Mouse (Mus musculus): ENCODE measurements around the gene Rwdd2b. TPM values are rescaled to one million over a fixed set of nuclear protein-coding genes. Genes with fewer than 3 reads are reported as not detected.

Rwdd2b gene
- total and polyA plus RNA-seq, 3 experiments = 14.2 to 35.9 (median 35.9) TPM

- no peak overlapping the region for H3K27ac ChIP-seq (ENCODE audit: insufficient read depth, low read depth)
- H3K4me2 ChIP-seq (ENCODE audit: insufficient read depth, low read depth, poor library complexity, severe bottlenecking) = no peak overlapping the region
- H3K9ac ChIP-seq (ENCODE audit: insufficient read depth, low read depth) = no peak overlapping the region
- peaks cover 30% of the 10 kb centered on the region for H3K79me2 ChIP-seq (replicated peaks; ENCODE audit: control insufficient read depth, extremely low read depth, insufficient read depth, poor library complexity, severe bottlenecking)
- in situ Hi-C loops (cut with MboI; ENCODE audit: low pct_ligation_motif_present, low pct_unique_long_range_greater_than_20kb, low sequenced_read_pairs) = no loop called here
- H3K4me1 ChIP-seq (ENCODE audit: control insufficient read depth in 1 of 2, insufficient read depth in 2 of 2) = peaks cover 7 to 25% of the 10 kb centered on the region in 2 experiments
- peaks cover 0 to 9% of the 10 kb centered on the region in 2 experiments for H3K36me3 ChIP-seq (replicated peaks in 1 of 2; ENCODE audit: control insufficient read depth in 1 of 2, insufficient read depth in 1 of 2, low read length in 1 of 2)
- dilution Hi-C loops (cut with MboI; ENCODE audit: extremely low pct_ligation_motif_present, extremely low pct_unique_long_range_greater_than_20kb, low sequenced_read_pairs) = no loop called here
- no peaks in the 10 kb centered on the region for H3K9me3 ChIP-seq (replicated peaks; ENCODE audit: low read length)
- TF ChIP-seq POLR2A (IDR thresholded peaks at IDR 0.05; ENCODE audit: low read depth, low read length) (no peak), EP300 (IDR thresholded peaks at IDR 0.05; ENCODE audit: low read length) (no peak), MYC (IDR thresholded peaks at IDR 0.05; ENCODE audit: low read depth, low read length) (no peak)
- DNase-seq (ENCODE audit: extremely low read depth) = no peak
- no peak overlapping the region for H3K4me3 ChIP-seq (replicated peaks in 1 of 3; ENCODE audit: low read depth in 2 of 3, low read length in 2 of 3, poor library complexity in 1 of 3)
- H3K27me3 ChIP-seq (replicated peaks) = peaks cover 3% of the 10 kb centered on the region
Observed at GRCm38 (mm10) chr16:87453226-87453625, 12.9 kb upstream of the Rwdd2b start.

- H3K27me3 ChIP-seq (replicated peaks) = peaks cover under 1% of the 10 kb centered on the region
- no peak overlapping the region for H3K4me3 ChIP-seq (replicated peaks in 1 of 3; ENCODE audit: low read depth in 2 of 3, low read length in 2 of 3, poor library complexity in 1 of 3)
- H3K79me2 ChIP-seq (replicated peaks; ENCODE audit: control insufficient read depth, extremely low read depth, insufficient read depth, poor library complexity, severe bottlenecking) = no peaks in the 10 kb centered on the region
- no peak overlapping the region for H3K4me2 ChIP-seq (ENCODE audit: insufficient read depth, low read depth, poor library complexity, severe bottlenecking)
- H3K9ac ChIP-seq (ENCODE audit: insufficient read depth, low read depth) = no peak overlapping the region
- TF ChIP-seq RAD21 (IDR thresholded peaks at IDR 0.05; ENCODE audit: low read depth, low read length) = no peak
- TF ChIP-seq MAZ (IDR thresholded peaks at IDR 0.05; ENCODE audit: low read depth, low read length) = no peak
- H3K36me3 ChIP-seq (replicated peaks in 1 of 2; ENCODE audit: control insufficient read depth in 1 of 2, insufficient read depth in 1 of 2, low read length in 1 of 2) = no peaks in the 10 kb centered on the region
- dilution Hi-C loops (cut with MboI; ENCODE audit: extremely low pct_ligation_motif_present, extremely low pct_unique_long_range_greater_than_20kb, low sequenced_read_pairs) = no loop called here
- peaks cover 3 to 8% of the 10 kb centered on the region in 2 experiments; a peak in 2 of 4 replicates for H3K4me1 ChIP-seq (ENCODE audit: control insufficient read depth in 1 of 2, insufficient read depth in 2 of 2)
- DNase-seq (ENCODE audit: extremely low read depth) = no peak
- in situ Hi-C loops (cut with MboI; ENCODE audit: low pct_ligation_motif_present, low pct_unique_long_range_greater_than_20kb, low sequenced_read_pairs) = no loop called here
- no peaks in the 10 kb centered on the region for H3K9me3 ChIP-seq (replicated peaks; ENCODE audit: low read length)
- H3K27ac ChIP-seq (ENCODE audit: insufficient read depth, low read depth) = no peak overlapping the region
Observed at GRCm38 (mm10) chr16:87445528-87445927, 5.2 kb upstream of the Rwdd2b start.

- H3K27ac ChIP-seq (ENCODE audit: insufficient read depth, low read depth) = no peak overlapping the region
- H3K36me3 ChIP-seq (replicated peaks in 1 of 2; ENCODE audit: control insufficient read depth in 1 of 2, insufficient read depth in 1 of 2, low read length in 1 of 2) = no peaks in the 10 kb centered on the region
- H3K4me2 ChIP-seq (ENCODE audit: insufficient read depth, low read depth, poor library complexity, severe bottlenecking) = no peak overlapping the region
- dilution Hi-C loops (cut with MboI; ENCODE audit: extremely low pct_ligation_motif_present, extremely low pct_unique_long_range_greater_than_20kb, low sequenced_read_pairs) = no loop called here
- H3K4me3 ChIP-seq (replicated peaks in 1 of 3; ENCODE audit: low read depth in 2 of 3, low read length in 2 of 3, poor library complexity in 1 of 3) = no peak overlapping the region
- H3K9ac ChIP-seq (ENCODE audit: insufficient read depth, low read depth) = no peak overlapping the region
- H3K27me3 ChIP-seq (replicated peaks) = no peaks in the 10 kb centered on the region
- TF ChIP-seq GABPA (IDR thresholded peaks at IDR 0.05; ENCODE audit: insufficient replicate concordance, low read depth, low read length) (no peak), NRF1 (IDR thresholded peaks at IDR 0.05; ENCODE audit: low read depth, low read length) (no peak), CHD2 (IDR thresholded peaks at IDR 0.05; ENCODE audit: low read length) (no peak), TCF12 (IDR thresholded peaks at IDR 0.05; ENCODE audit: low read depth, low read length) (no peak), ZNF384 (IDR thresholded peaks at IDR 0.05; ENCODE audit: low read depth, low read length) (no peak), MEF2A (IDR thresholded peaks at IDR 0.05; ENCODE audit: borderline replicate concordance, low read depth, low read length) (no peak), ZC3H11A (IDR thresholded peaks at IDR 0.05; ENCODE audit: low read depth, low read length) (no peak), UBTF (IDR thresholded peaks at IDR 0.05; ENCODE audit: low read depth, low read length) (no peak), SIN3A (IDR thresholded peaks at IDR 0.05; ENCODE audit: low read length) (no peak), RCOR1 (conservative IDR thresholded peaks at IDR 0.05; ENCODE audit: low read depth, low read length) (no peak), ETS1 (conservative IDR thresholded peaks at IDR 0.05; ENCODE audit: low read depth, low read length) (no peak), MXI1 (IDR thresholded peaks at IDR 0.05; ENCODE audit: low read depth, low read length) (no peak), ZMIZ1 (IDR thresholded peaks at IDR 0.05; ENCODE audit: low read depth, low read length) (no peak), SMC3 (IDR thresholded peaks at IDR 0.05; ENCODE audit: low read depth, low read length) (no peak), USF1 (IDR thresholded peaks at IDR 0.05; ENCODE audit: low read depth, low read length) (no peak)
- DNase-seq (ENCODE audit: extremely low read depth) = no peak
- no peaks in the 10 kb centered on the region for H3K9me3 ChIP-seq (replicated peaks; ENCODE audit: low read length)
- H3K4me1 ChIP-seq (ENCODE audit: control insufficient read depth in 1 of 2, insufficient read depth in 2 of 2) = peaks cover 3 to 8% of the 10 kb centered on the region in 2 experiments; a peak in 2 of 4 replicates
- in situ Hi-C loops (cut with MboI; ENCODE audit: low pct_ligation_motif_present, low pct_unique_long_range_greater_than_20kb, low sequenced_read_pairs) = no loop called here
- H3K79me2 ChIP-seq (replicated peaks; ENCODE audit: control insufficient read depth, extremely low read depth, insufficient read depth, poor library complexity, severe bottlenecking) = no peaks in the 10 kb centered on the region
Observed at GRCm38 (mm10) chr16:87445110-87445509, 4.7 kb upstream of the Rwdd2b start.

Data from CH12.LX (cell line).